Mouse (Mus musculus) testis, adult 2 months (tissue): ENCODE measurements around the gene Grik1. TPM values are rescaled to one million over a fixed set of nuclear protein-coding genes. Genes with fewer than 3 reads are reported as not detected.

Source experiments
- H3K27ac ChIP-seq: fragments of 200-500 bp; 2 replicates; pipeline ENCODE4 v1.5.1; 2012; ENCODE audit warnings: low read depth, low read length; ENCODE audit not compliant: control insufficient read depth, insufficient read depth
- H3K27me3 ChIP-seq: fragments of 200-500 bp; 2 replicates; pipeline ENCODE4 v1.6.1; 2012; ENCODE audit warnings: mild to moderate bottlenecking, low read length, moderate library complexity; ENCODE audit not compliant: control insufficient read depth, insufficient read depth
- H3K36me3 ChIP-seq: fragments of 200-500 bp; 2 replicates; pipeline ENCODE4 v1.6.1; 2012; ENCODE audit warnings: mild to moderate bottlenecking, low read length; ENCODE audit not compliant: control insufficient read depth, insufficient read depth
- H3K4me1 ChIP-seq: fragments of 200-500 bp; 2 replicates; pipeline ENCODE4 v1.6.1; 2012; ENCODE audit warnings: low read length; ENCODE audit not compliant: control insufficient read depth, insufficient read depth
- H3K4me3 ChIP-seq: fragments of 200-500 bp; 2 replicates; pipeline ENCODE4 v1.5.1; 2012; ENCODE audit warnings: low read depth, mild to moderate bottlenecking, low read length, moderate library complexity, mixed read lengths; ENCODE audit not compliant: control insufficient read depth
- CTCF ChIP-seq: fragments of 200-500 bp; IDR thresholded peaks from 2 replicates; pipeline ENCODE4 v1.5.1; 2012; ENCODE audit warnings: low read depth, mild to moderate bottlenecking, inconsistent platforms, low read length, moderate library complexity; ENCODE audit not compliant: control insufficient read depth, insufficient read depth, insufficient replicate concordance
- POLR2A ChIP-seq: fragments of 200-500 bp; IDR thresholded peaks from 2 replicates; pipeline ENCODE4 v1.6.1; 2012; ENCODE audit warnings: low read depth, mild to moderate bottlenecking, inconsistent platforms, low read length, moderate library complexity; ENCODE audit not compliant: control insufficient read depth
- polyA plus RNA-seq: library from polyadenylated mRNA; depleted of rRNA; stranded (reverse); fragments of >200 nt; gene quantifications from 2 replicates; pipeline ENCODE4 v1.2.3, GENCODE M21; 2012

Grik1 gene
- polyA plus RNA-seq, 1 experiment: 0.35 TPM

- Histone ChIP-seq H3K4me3 (no peak overlapping the region), H3K27ac (no peak overlapping the region), H3K36me3 (no peaks in the 10 kb centered on the region), H3K27me3 (no peaks in the 10 kb centered on the region), H3K4me1 (no peaks in the 10 kb centered on the region)
- TF ChIP-seq POLR2A: no peak
- TF ChIP-seq CTCF: no peak
Observed at GRCm38 (mm10) chr16:87942103-87942865, 347.8 kb downstream of the Grik1 start.

DNA sequence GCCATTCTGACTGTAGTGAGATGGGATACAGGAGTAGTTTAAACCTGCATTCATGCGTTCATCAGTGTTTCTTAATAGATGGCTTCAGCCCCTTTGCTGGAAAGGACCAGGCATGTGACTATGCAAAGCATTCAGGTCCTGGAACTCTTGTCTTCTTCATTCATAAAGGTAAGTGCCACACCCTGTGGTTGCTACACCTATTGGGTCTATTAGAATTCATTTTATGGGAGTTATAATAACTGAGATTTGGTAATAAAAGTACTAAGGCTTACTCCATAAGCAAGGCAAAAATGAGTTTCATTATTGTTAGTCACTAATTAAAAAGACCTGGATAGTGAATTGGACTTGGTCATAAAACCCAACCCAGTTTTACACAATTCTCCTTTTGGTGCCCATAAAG, 355.4 kb downstream of the Grik1 start:
- H3K27ac ChIP-seq: no peak overlapping the region
- no peaks in the 10 kb centered on the region for H3K27me3 ChIP-seq
- H3K4me1 ChIP-seq: no peaks in the 10 kb centered on the region
- no peaks in the 10 kb centered on the region for H3K36me3 ChIP-seq
- TF ChIP-seq POLR2A (no peak), CTCF (no peak)
- no peak overlapping the region for H3K4me3 ChIP-seq

- Histone ChIP-seq H3K36me3 (no peaks in the 10 kb centered on the region), H3K27ac (no peak overlapping the region), H3K4me3 (no peak overlapping the region), H3K4me1 (no peaks in the 10 kb centered on the region), H3K27me3 (no peaks in the 10 kb centered on the region)
- no peak for TF ChIP-seq CTCF
- no peak for TF ChIP-seq POLR2A
Observed at GRCm38 (mm10) chr16:87931358-87931757, 358.7 kb downstream of the Grik1 start.

DNA sequence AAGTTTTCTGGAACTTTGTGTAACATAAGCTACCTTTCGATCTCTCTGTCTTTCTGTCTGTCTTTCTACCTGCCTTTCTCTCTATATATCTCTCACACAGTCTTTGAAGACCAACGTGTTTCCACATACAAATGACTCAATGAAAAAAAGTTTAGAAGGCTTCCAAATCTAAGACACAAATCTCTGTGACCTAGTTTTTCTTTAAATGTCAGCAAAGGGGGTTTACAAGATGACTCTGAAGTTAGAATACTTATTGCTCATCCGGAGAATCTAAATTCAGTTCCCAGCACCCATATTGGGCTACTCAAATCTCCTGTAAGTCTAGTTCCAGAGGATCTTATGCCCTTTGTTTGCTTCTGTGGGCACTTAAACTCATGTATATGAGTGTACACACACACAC, 359.5 kb downstream of the Grik1 start:
- H3K4me1 ChIP-seq: no peaks in the 10 kb centered on the region
- no peaks in the 10 kb centered on the region for H3K36me3 ChIP-seq
- H3K4me3 ChIP-seq: no peak overlapping the region
- TF ChIP-seq CTCF (no peak), POLR2A (no peak)
- H3K27ac ChIP-seq: no peak overlapping the region
- H3K27me3 ChIP-seq: no peaks in the 10 kb centered on the region

DNA sequence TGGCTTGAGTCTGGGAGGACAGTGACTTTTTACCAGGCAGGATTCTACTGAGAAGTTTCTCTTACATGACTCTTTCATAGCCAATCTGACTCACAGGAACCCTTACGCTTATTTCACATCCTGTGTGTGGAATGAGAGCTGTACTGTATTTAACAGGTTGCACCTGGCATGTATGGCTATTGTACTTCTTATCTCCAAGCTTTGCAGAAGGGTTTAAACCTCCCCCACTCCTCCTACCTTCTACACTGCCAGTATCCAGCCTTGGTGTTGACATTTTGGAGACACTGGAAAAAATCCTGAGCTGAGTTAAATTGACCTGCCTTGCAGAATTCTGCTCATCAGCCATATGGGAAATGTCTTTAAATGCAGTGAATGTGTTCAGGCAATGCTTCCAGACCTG, 361.4 kb downstream of the Grik1 start:
- H3K36me3 ChIP-seq: no peaks in the 10 kb centered on the region
- no peaks in the 10 kb centered on the region for H3K4me1 ChIP-seq
- H3K27me3 ChIP-seq: no peaks in the 10 kb centered on the region
- TF ChIP-seq POLR2A (no peak), CTCF (no peak)
- no peak overlapping the region for H3K4me3 ChIP-seq
- no peak overlapping the region for H3K27ac ChIP-seq

DNA sequence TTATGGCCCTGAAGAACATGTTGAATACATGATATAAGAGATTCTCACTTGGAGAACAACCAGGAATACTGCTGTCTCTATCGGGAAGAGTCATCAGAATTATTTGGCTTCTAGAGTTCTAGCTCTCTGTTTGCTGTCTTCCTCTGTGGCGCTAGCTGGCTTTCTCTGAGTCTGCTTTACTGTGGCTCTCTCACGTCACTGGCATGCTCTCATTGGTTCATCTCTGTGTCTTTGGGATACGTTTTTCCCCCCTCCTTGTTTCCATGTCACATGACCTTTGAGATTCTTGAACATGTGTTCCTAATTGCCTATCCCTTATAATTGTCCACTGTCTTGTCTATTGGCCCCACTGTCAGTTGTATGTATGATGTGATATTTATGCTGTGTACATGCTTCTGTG, 372.2 kb downstream of the Grik1 start:
- Histone ChIP-seq H3K27me3 (no peaks in the 10 kb centered on the region), H3K27ac (no peak overlapping the region), H3K4me3 (no peak overlapping the region), H3K36me3 (no peaks in the 10 kb centered on the region), H3K4me1 (no peaks in the 10 kb centered on the region)
- TF ChIP-seq POLR2A (no peak), CTCF (no peak)

DNA sequence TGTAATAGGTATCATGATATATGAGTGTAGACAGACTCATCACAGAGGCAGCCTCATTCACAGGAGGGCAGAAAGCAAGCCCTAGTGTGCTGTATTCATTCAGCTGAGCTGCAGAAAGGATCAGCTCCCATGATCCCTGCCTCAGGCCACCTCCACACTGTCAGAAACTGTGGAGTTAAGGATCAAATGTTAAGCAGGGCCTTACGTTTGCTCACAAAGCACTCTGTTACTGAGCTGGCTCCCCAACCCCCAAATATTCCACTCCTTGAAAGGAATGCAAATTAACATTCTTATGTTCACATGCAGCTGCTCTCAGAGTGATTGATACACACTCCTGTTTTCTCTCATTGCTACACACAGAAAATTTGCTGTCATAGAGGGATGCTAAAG, 372.9 kb downstream of the Grik1 start:
- no peak overlapping the region for H3K27ac ChIP-seq
- no peaks in the 10 kb centered on the region for H3K27me3 ChIP-seq
- H3K36me3 ChIP-seq: no peaks in the 10 kb centered on the region
- TF ChIP-seq CTCF (no peak), POLR2A (no peak)
- no peak overlapping the region for H3K4me3 ChIP-seq
- H3K4me1 ChIP-seq: no peaks in the 10 kb centered on the region
